Mouse (Mus musculus) layer of hippocampus, adult 6 months (tissue): ENCODE data around the gene Gm11555. TPM values are rescaled to one million over a fixed set of nuclear protein-coding genes. Genes with fewer than 3 reads are reported as not detected.

ENCODE experiments used
- long read RNA-seq, 2 experiments: library from polyadenylated mRNA; unstranded; transcript quantifications; one replicate each; pipeline ENCODE4 v2.0.0; 2019 to 2020
- polyA plus RNA-seq: library from polyadenylated mRNA; unstranded; fragments of <200 nt; fragmentation: Nextera tagmentation; gene quantifications from 2 replicates; pipeline ENCODE4 v1.2.3, GENCODE M21; 2021

Gm11555 gene
- not detected in 2 replicates for polyA plus RNA-seq
- long read RNA-seq, experiment 1: 0 reads
- long read RNA-seq, experiment 2: 0 reads

GRCm38 (mm10) chr11:99650136-99650535 lies at the start of gene Gm11555:
Gm11555 (minus strand) TSS chr11:99650236.

DNA sequence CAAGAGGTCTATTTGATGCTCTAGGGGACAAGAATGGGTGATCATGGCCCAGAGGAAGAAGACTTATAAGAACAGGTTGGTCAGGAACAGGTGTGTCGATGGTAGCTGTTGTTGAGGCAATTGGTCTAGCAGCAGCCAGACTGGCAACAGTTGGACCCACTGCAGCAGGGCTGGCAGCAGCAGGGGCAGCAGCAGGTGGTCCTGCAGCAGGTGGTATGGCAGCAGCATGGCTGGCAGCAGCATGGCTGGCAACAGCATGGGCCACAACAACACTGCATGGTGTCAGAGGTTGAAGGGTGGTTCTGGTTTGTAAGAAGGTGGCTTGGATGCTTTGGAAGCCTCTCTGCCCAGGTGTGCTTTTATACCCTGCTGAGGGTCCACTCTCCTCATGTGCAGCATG lies 40.4 kb upstream of the Gm11555 start, which contains the start of gene Gm14190:
Gene Gm14190, minus strand, starts transcription at position 278 of the 400 bp plus-strand sequence.

GRCm38 (mm10) chr11:99665860-99666259 lies 15.8 kb upstream of the Gm11555 start, which contains the start of gene Krtap4-6:
Krtap4-6 (minus strand) TSS chr11:99665960.

DNA sequence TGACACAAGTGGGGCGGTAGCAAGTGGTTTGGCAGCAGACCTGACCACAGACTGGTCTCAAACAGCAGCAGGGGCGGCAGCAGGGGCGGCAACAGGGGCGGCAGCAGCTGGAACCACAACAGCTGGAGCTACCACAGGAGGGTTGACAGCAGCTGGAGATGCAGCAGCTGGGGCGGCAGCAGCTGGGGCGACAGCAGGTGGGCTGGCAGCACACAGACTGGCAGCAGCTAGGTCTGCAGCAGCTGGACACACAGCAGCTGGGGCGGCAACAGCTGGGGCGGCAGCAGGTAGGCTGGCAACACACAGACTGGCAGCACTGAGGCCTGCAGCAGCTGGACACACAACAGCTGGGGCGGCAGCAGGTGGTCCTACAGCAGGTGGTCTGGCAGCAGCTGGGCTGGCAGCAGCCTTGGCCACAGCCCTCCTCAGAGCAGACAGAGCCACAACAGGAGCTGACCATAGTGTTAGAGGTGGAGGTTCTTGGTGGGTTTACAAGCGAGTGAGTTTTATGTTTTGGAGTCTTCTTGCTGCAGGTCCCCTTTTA lies 8.5 kb upstream of the Gm11555 start, which contains the start of gene Gm11563:
Gene Gm11563, minus strand, starts transcription at position 494 of the 544 bp plus-strand sequence.

GRCm38 (mm10) chr11:99643635-99644139 lies 6.3 kb downstream of the Gm11555 start, which contains the start of gene Krtap4-7:
Krtap4-7 (minus strand) TSS chr11:99644089.

DNA sequence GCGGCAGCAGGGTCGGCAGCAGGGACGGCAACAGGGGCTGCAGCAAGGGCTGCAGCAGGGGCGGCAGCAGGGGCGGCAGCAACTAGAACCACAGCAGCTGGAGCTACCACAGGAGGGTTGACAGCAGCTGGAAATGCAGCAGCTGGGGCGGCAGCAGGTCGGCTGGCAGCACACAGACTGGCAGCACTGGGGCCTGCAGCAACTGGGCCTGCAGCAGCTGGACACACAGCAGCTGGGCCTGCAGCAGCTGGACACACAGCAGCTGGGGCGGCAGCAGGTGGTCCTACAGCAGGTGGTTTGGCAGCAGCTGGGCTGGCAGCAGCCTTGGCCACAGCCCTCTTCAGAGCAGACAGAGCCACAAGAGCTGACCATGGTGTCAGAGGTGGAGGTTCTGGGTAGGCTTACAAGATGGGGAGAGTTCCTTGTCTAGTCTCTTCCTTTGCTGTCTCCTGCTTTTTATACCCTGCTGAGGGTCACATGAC lies 15.3 kb downstream of the Gm11555 start, which contains the start of gene Krtap4-2:
Gene Krtap4-2, minus strand, starts transcription at position 432 of the 482 bp plus-strand sequence.

DNA sequence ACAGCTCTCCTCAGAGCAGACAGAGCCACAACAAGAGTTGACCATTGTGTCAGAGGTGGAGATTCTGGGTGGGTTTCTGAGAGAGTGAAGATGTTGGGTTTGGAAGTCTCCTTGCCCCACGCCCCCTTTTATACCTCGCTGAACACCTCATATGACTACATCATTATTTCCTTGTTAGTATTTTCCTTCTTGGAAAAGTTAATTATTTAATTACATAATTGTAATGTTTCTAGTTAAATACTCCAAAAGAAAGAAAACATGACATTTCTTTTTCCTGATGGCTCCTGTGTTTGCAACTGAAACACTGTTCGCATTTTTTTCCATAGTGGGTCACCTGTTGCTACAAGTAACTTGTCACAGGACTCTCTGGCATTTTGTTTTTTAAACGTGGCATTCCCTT lies 21.9 kb downstream of the Gm11555 start, which contains the start of gene Krtap4-1:
Gene Krtap4-1, minus strand, starts transcription at position 101 of the 400 bp plus-strand sequence.

GRCm38 (mm10) chr11:99620335-99620734 lies 29.7 kb downstream of the Gm11555 start, which contains the start of gene Gm11562:
Gm11562 (minus strand) TSS chr11:99620435.

DNA sequence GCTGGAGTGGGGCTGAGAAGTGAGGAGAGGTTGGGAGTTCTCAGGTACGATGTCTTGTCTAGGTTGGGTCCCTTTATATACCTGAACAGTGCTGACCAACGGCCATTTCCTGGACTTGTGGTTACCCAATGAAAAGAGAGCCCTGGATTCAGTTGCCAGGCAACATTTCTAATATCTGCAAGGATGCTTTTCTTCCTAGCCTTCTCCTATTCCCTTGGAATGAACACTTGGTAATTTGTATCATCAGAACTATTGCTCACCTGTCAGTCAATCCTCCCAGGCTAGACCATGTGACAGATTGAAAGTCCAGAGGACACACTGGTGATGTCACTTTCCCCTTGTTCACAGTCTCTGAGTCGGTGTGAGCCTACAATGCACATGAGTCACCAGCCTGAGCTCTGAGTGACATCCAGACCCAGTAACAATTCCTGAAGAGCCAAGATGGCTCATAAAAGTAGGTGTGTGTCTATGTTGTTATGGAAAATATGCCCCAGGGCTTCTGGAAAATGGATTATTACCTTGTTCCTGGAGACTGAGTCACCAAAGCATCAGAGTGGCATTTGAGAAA lies 35.2 kb downstream of the Gm11555 start, which contains the start of gene Krtap2-4:
Gene Krtap2-4, minus strand, starts transcription at position 51 of the 568 bp plus-strand sequence.

DNA sequence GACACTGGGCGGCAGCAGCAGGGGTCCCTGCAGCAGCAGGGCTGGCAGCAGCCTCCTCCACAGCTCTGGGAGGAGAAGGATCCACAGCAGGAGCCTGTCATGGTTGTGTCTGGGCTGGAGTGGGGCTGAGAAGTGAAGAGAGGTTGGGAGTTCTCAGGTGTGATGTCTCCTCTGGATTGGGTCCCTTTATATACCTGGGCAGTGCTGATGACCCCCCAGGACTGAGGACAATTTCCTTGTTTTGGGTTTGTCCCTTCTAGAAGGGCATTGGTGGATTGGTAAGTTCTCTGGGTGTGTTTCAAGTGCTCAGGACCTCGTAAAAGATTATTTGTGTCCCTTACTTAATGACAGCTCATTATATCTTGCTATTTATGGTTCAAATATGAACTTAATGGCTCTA lies 39.9 kb downstream of the Gm11555 start, which contains the start of gene Gm11937:
Gene Gm11937, minus strand, starts transcription at position 101 of the 400 bp plus-strand sequence.

GRCm38 (mm10) chr11:99603208-99603607 lies 46.8 kb downstream of the Gm11555 start, which contains the start of gene Gm11938:
Gm11938 (minus strand) TSS chr11:99603308.

Other genes starting within 250 kb of the Gm11555 start
- gene Krt12, start 228.0 kb downstream of the Gm11555 start, polyA plus RNA-seq: 5.2 and 6.6 TPM in 2 replicates
- not detected in 2 replicates for gene Krt20, start 212.1 kb downstream of the Gm11555 start, polyA plus RNA-seq
- 0.97 TPM in 1 of 2 replicates, not detected in the other for gene Krt23, start 157.1 kb downstream of the Gm11555 start, polyA plus RNA-seq
- not detected in 2 replicates for gene Krt39, start 128.9 kb downstream of the Gm11555 start, polyA plus RNA-seq
- not detected in 2 replicates for gene Krt40, start 107.1 kb downstream of the Gm11555 start, polyA plus RNA-seq
- gene Krtap3-3, start 99.4 kb downstream of the Gm11555 start, polyA plus RNA-seq: not detected in 2 replicates
- not detected in 2 replicates for gene Krtap3-2, start 93.4 kb downstream of the Gm11555 start, polyA plus RNA-seq
- gene Gm11939, start 90.8 kb downstream of the Gm11555 start, polyA plus RNA-seq: not detected in 2 replicates
- not detected in 2 replicates for gene Krtap3-1, start 83.6 kb downstream of the Gm11555 start, polyA plus RNA-seq
- not detected in 2 replicates for gene Krtap1-5, start 69.2 kb downstream of the Gm11555 start, polyA plus RNA-seq
- gene Krtap1-4, start 66.6 kb downstream of the Gm11555 start, polyA plus RNA-seq: not detected in 2 replicates
- not detected in 2 replicates for gene Krtap1-3, start 58.9 kb downstream of the Gm11555 start, polyA plus RNA-seq
- not detected in 2 replicates for gene Krtap9-3, start 52.1 kb downstream of the Gm11555 start, polyA plus RNA-seq
- not detected in 2 replicates for gene Gm11938, start 46.9 kb downstream of the Gm11555 start, polyA plus RNA-seq
- gene Gm11937, start 40.0 kb downstream of the Gm11555 start, polyA plus RNA-seq: not detected in 2 replicates
- not detected in 2 replicates for gene Krtap2-4, start 35.4 kb downstream of the Gm11555 start, polyA plus RNA-seq
- gene Gm11562, start 29.8 kb downstream of the Gm11555 start, polyA plus RNA-seq: not detected in 2 replicates
- not detected in 2 replicates for gene Krtap4-1, start 22.0 kb downstream of the Gm11555 start, polyA plus RNA-seq
- gene Krtap4-2, start 15.2 kb downstream of the Gm11555 start, polyA plus RNA-seq: not detected in 2 replicates
- not detected in 2 replicates for gene Krtap4-7, start 6.1 kb downstream of the Gm11555 start, polyA plus RNA-seq
- gene Gm11563, start 8.7 kb upstream of the Gm11555 start, polyA plus RNA-seq: not detected in 2 replicates
- gene Krtap4-6, start 15.7 kb upstream of the Gm11555 start, polyA plus RNA-seq: not detected in 2 replicates
- not detected in 2 replicates for gene Gm14190, start 40.5 kb upstream of the Gm11555 start, polyA plus RNA-seq
- not detected in 2 replicates for gene Gm14180, start 84.1 kb upstream of the Gm11555 start, polyA plus RNA-seq
- gene Gm11595, start 122.7 kb upstream of the Gm11555 start, polyA plus RNA-seq: not detected in 2 replicates
- gene Krtap4-8, start 130.5 kb upstream of the Gm11555 start, polyA plus RNA-seq: not detected in 2 replicates
- gene Krtap4-9, start 135.0 kb upstream of the Gm11555 start, polyA plus RNA-seq: not detected in 2 replicates
- gene Gm11596, start 143.2 kb upstream of the Gm11555 start, polyA plus RNA-seq: not detected in 2 replicates
- gene Gm11569, start 148.7 kb upstream of the Gm11555 start, polyA plus RNA-seq: not detected in 2 replicates
- not detected in 2 replicates for gene Gm11554, start 154.2 kb upstream of the Gm11555 start, polyA plus RNA-seq
- not detected in 2 replicates for gene Krtap4-13, start 159.7 kb upstream of the Gm11555 start, polyA plus RNA-seq
- gene Gm11564, start 165.4 kb upstream of the Gm11555 start, polyA plus RNA-seq: not detected in 2 replicates
- gene 2300003K06Rik, start 187.8 kb upstream of the Gm11555 start, polyA plus RNA-seq: not detected in 2 replicates
- not detected in 2 replicates for gene Krtap4-16, start 201.4 kb upstream of the Gm11555 start, polyA plus RNA-seq
- gene Gm11568, start 207.7 kb upstream of the Gm11555 start, polyA plus RNA-seq: not detected in 2 replicates
- not detected in 2 replicates for gene Gm11559, start 214.2 kb upstream of the Gm11555 start, polyA plus RNA-seq
- gene Krtap9-1, start 223.2 kb upstream of the Gm11555 start, polyA plus RNA-seq: not detected in 2 replicates
- not detected in 2 replicates for gene Gm11567, start 229.0 kb upstream of the Gm11555 start, polyA plus RNA-seq